Mouse (Mus musculus) brain, embryonic 14.5 days (tissue): ENCODE measurements around the gene Xirp1.

ENCODE experiments used
- CTCF ChIP-seq: fragments of 200-500 bp; IDR thresholded peaks from 2 replicates; pipeline ENCODE4 v1.5.1; 2012; ENCODE audit warnings: inconsistent platforms, mild to moderate bottlenecking, moderate library complexity, borderline replicate concordance; ENCODE audit not compliant: insufficient read depth, insufficient read length; ENCODE audit errors: extremely low read depth
- POLR2A ChIP-seq: fragments of 200-500 bp; IDR thresholded peaks from 2 replicates; pipeline ENCODE4 v1.6.1; 2012; ENCODE audit warnings: mild to moderate bottlenecking, inconsistent platforms, borderline replicate concordance; ENCODE audit not compliant: poor library complexity, insufficient read depth, insufficient read length, severe bottlenecking; ENCODE audit errors: extremely low read depth

DNA sequence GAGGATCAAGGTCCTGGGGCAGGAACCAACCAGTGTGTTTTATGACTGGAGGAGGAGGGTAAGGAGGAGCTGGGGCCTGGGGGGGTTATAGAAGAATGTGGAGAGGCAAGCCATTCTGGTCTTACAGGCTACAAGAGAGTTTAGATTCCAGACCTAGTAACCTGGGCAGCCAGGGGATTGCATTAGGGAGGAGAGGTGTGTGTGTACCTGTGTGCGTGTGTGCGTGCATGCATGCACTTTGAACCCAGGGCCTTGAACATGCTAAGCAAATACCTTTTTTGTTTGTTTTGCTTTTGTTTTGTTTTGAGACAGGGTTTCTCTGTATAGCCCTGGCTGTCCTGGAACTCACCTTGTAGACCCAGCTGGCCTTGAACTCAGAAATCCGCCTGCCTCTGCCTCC lies 13.5 kb downstream of the Xirp1 start:
- no peak for TF ChIP-seq CTCF
- no peak for TF ChIP-seq POLR2A
